Mouse (Mus musculus) spleen, postnatal 14 days (tissue): ENCODE data around the gene Cdc42.

Experiments used
- DNase-seq, 2 experiments: peaks; one replicate each; pipeline ENCODE4 v3.0.0; 2021 to 2022; ENCODE audit warnings: low spot score in 2 of 2

The Cdc42 gene

DNA sequence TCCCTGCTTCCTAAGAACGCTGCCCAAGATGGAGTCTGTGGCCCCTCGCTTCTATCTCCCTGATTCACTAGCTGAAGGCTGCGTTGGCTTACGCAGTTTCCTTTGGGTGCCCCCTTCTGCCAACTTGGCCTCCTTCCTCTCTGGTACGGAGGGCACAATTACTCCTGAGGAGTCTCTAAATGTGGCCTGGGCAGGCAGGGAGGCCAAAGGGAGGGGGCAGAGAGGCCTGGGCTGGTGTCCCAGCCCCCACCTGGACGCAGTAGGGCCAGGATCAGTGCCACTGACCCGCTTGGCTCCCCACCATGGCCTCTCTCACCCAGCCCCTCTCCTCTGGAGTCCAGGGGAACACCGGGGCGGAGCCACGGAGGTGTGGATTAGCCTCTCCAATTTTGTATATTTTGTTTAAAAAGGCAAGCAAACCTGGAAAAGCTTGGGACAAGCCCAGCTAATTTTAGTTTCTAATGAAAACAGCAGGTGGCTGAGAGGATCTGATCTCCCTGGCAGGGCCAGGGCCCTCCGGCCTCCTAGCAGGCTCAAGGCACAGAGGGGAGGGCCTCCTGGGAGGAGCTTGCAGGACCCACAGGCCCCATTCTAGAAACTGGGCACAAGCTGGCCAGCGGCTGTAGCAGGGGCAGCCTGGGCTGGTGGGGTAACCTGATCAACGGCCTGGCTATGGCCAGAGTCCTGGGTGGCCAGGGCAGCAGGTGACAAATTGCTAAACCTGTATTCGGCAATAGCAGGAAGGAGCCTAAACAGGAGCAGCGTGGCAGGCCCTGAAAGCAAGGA, 71.5 kb downstream of the Cdc42 start:
- DNase-seq: no peak

DNA sequence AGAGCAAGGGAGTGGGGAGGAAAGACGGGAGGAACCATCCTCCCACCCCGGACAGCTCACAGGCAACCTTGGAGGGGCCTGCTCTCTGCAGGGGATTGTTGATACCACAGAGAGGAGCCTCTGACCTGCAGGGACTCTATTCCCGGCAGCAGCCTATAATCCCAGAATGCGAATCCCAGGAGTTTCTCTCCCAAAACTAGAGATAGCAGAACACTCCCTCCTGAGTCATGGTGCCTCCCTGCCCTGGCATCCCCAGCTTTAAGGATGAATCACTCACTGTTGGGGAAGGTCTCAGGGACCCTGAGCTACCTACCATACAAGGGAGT, 74.2 kb downstream of the Cdc42 start:
- no peak for DNase-seq

DNA sequence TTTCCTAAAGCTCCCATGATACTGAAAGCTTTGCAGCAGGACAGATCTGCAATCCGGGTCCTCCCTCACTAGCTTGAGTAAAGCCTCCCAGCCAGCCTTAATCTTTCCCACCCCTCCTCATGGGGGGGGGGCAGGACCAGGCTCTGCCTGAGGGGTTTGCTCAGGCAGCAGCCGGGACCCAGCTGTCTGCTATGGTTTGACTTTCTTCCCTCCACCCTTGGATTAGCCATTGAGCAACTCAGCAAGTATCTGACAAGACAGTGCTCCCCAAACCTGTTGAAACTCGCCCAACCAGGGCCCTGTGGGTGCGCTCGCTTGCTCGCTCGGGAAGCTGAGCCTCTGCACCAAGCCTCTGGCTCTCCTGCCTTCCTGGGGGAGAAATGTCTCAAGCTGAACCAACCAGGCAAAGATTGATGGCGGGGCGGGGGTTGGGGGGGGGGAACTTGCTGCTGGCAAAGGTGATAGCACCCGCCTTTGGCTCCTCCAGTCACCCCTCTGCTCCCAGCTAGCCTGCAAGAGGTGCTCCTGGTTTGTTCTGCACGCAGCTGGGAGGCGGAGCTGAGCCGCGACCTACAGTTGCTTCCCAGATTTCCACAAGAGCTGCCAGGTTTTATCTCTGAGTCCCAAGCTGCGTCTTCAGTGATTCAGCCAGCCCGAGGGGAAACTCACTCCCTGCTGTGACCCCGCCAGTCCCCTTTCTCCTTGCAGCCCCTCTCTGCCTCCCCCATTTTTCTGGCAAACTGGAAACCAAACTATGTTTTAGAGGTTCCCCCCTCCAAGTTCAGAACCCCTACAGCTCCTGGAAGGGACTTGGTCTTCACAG, 74.7 kb downstream of the Cdc42 start:
- no peak for DNase-seq

DNA sequence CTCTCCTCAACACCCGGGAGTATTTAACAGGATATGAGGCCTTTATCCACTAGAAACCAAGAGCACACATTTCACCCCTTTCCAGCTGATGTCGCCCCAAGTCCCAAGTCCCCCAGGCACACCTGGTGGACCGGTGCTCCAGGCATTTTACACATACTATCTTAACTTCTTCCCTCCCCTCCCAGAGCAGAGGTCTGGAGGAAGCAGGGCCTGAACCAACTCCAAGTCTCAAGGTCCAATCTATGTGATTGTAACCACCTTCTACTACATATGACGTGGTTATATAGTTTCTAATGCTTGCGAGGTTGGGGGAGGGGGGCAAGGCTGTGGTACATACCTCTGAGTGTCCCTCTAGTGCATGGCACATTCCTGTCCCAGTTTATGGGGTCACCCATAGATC, 75.4 kb downstream of the Cdc42 start:
- DNase-seq: no peak

DNA sequence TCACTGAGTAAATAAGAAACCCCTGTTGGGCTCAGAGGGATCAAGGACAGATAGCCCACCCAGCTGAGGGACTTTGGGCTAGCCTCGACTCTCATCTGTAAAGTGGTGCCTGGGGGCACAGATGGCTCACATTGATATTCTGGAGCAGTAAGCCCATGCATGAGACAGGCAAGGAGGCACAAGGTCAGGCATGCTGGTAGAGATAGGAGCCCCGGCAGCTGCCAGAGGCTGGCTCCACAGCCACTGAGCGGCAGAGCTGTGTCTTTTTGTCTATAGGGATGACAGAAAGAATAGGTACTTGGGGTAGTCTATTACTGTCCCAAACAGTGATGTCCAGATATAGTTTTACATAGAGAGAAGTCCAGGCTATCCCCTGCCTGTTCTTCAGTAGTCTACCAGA, 76.2 kb downstream of the Cdc42 start:
- DNase-seq: no peak

DNA sequence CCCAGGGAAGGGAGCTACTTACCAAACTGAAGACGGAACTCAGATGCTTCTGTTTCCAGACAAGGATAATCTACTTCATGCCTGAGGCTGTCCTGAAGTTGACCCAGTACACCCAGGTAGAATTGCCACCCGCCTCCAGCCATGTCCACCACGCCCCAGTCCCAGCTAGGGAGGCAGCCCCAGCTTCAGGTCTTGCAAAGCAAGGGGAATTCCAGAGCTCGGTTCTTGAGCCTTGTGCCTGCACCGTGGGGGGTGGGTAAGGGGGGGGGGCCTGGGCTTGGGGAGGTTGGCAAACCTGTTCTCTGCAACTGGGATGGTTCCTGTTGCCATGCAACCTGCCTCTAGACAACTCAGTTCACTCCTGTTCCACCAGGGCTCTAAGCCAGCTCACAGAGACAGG, 78.2 kb downstream of the Cdc42 start:
- DNase-seq: no peak

DNA sequence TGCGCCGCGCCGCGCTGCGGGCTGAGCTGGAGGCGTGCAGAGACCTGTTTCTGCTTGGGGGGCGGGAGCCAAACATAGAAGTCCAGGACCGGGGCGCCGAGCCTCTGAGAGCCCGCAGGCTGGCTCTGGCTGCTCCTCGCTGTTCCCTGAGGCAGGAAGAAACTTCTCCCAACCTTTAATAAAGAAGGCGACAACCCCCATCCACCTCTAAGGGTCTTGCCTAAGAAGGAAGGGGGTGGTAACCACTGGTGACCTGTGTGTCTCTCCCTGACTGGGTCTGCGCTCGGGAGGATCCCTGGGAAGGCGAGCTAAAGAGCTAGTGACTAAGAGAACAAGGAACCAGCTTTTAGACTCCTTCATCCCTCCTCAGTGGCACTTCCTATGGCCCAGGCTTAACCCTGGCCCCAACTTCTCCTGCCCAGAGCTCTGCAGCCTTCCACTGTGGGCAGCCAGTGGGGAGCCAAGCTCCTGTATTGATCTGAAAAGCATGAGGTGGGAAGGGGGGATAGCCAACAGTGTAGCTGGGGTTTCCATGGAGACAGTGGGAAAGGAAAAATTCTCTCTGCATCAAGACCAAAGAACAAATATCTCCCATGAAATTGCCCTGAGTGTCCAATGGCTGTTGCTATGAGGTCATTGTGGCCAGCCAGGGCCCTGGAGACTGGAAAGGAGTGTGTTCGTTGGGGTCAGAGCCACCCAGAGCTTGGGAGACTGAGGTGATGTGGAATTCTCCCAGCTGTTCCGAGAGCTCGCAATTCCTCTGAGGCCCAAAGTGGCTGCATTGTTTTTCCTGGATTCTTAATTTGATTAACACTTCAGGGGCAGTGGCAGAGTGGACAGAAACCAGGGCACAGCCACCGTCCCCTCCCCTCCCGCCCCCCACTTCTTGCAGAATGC, 79.1 kb downstream of the Cdc42 start:
- DNase-seq: no peak

DNA sequence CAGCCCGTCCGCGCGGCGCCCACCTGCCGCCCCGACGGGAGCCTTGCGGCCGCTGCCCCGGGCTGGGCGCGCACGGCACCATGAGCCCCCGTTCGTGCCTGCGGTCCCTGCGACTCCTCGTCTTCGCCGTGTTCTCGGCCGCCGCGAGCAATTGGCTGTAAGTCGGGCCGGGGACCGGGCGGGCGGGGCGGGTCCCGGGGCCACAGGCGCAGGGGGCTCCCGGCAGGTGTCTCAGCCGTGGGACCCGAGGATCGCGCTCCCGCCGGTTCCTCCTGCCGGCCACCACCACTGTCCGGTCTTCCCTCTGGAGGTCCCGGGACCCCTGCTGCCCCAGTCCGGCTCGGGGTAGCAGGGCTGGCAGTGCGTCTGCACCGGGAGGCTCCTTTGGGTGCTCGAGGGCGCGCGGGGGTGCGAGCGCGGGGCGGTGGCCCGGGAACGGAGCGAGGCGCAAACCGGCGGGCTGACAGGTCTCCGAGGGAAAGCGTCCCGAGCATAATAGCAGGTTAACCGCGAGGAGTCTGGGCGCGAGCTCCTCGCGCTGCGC, 79.8 kb downstream of the Cdc42 start:
- DNase-seq: no peak

DNA sequence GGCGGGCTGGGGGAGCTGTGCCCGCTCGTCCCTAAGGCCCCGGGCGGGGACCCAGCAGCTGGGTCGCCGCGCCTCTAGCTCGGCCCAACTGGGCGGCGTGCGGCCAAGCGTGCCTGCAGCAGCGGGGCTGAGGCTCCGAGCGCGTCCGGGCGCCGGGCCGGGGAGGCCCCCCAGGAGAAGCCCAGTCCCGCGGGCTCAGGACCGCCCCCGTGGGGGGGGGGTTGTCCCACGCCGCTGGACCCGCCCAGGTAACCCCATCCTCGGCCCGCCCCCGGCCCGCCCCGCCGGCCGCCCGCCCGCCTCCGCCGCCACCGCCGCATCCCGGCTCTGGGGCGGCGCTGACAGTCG, 80.4 kb downstream of the Cdc42 start, which contains the start of gene Wnt4:
Gene Wnt4, plus strand, starts transcription at position 324 of the 348 bp plus-strand sequence.
- no peak for DNase-seq

DNA sequence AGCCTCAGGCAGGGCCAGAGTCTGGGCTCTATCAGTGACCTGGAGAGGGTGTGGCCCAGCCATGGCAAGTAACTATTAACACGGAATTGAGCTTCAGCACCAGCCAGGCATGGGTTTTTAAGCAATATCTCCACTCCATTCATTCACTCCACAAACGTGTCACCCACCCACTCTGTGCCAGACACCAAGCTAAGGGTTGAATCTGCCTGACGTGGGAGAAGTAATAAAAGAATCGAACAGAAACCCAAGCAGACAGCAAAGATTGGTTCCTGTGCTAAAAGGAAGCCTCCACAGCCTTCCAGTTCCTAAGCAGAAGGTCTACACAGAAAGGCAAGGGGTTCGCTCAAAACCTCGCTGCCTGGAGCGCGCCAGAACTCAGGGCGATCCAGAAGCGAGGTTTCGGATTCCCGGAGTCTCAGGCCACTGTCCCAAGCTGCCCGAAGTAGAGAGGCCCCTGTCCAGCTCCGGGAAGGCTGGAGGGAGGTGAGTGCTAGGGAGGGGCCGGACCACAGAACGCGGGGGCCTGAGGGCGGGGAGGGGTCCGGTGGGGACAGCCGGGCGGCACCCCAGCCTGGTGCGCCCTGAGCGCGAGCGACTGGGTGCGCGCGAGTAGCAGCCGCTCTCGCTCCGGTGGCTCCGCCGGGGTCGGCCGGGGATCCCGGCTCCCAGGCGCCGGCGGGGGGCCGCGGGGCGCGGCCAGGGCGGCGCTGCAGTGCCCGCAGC, 80.9 kb downstream of the Cdc42 start:
- DNase-seq: no peak

DNA sequence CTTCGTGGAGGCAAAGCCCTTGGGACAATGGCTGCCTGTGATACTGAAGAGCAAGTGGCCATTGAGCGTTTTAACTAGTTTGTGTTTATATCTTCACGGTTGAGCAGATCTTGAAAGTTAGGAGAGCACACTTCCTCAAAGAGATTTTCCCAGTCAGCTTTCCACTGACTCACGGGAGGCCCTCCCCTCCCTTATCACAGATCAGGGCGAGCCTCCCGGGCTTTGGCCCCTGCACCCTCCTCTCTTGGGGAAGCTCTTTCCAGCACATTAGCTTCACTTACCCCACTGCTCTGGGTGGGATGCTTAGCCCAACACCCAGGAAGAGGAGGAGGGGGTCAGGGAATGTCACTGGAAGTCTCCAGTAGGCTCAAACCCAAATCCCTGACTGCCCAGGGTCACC, 83.2 kb downstream of the Cdc42 start:
- DNase-seq: no peak

DNA sequence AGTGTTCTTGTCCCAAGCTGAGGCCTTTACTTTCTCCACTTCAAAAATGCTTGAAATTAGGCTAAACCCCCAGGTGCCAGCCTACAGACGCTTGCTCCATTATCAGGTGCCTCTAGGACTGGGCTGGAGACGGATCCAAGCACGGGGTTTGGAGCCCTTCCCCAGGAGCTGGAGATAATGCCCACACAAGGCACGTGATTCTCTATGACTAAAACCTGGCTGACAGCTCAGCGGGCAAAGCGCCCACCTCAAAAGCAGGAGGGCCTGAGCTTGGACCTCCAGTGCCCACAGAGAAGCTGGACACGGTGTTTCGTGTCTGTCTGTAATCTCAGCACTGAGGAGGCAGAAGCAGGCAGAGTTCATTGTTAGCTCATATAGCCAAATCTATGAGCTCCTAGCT, 85.7 kb downstream of the Cdc42 start:
- no peak for DNase-seq
